Mouse (Mus musculus): Measurements from ENCODE around the gene Cdk18.

GRCm38 (mm10) chr1:132164780-132165518, 25.5 kb upstream of the Cdk18 start:
- no peak for TF ChIP-seq CTCF (conservative IDR thresholded peaks at IDR 0.05; ENCODE audit: insufficient read depth, insufficient read length, low read depth, low read length)
- TF ChIP-seq POLR2A (IDR thresholded peaks at IDR 0.05; ENCODE audit: low read depth, low read length), result no peak

All from kidney, adult 2 months (tissue).